Mouse (Mus musculus) ES-Bruce4 (cell line): ENCODE measurements around the gene Syvn1. TPM values are rescaled to one million over a fixed set of nuclear protein-coding genes. Genes with fewer than 3 reads are reported as not detected.

ENCODE experiments used
- H3K27ac ChIP-seq: 2 replicates; pipeline ENCODE4 v1.5.1; 2012; ENCODE audit warnings: low read length, inconsistent platforms; ENCODE audit not compliant: insufficient read depth
- H3K27me3 ChIP-seq: 2 replicates; pipeline ENCODE4 v1.6.1; 2012; ENCODE audit warnings: mild to moderate bottlenecking, low read length, inconsistent platforms; ENCODE audit not compliant: control insufficient read depth, poor library complexity, insufficient read depth, severe bottlenecking
- H3K36me3 ChIP-seq: 2 replicates; pipeline ENCODE4 v1.6.1; 2012; ENCODE audit warnings: inconsistent platforms, mild to moderate bottlenecking, low read length, moderate library complexity; ENCODE audit not compliant: control insufficient read depth, poor library complexity, insufficient read depth, severe bottlenecking
- H3K4me1 ChIP-seq: one replicate; pipeline ENCODE4 v1.8.1; 2011; ENCODE audit warnings: low read length; ENCODE audit not compliant: control insufficient read depth, insufficient read depth
- H3K4me3 ChIP-seq: 2 replicates; pipeline ENCODE4 v1.5.1; 2011; ENCODE audit warnings: low read depth, mild to moderate bottlenecking, low read length
- H3K9ac ChIP-seq: 2 replicates; pipeline ENCODE4 v1.6.1; 2012; ENCODE audit warnings: low read depth, mild to moderate bottlenecking, inconsistent platforms; ENCODE audit not compliant: poor library complexity, severe bottlenecking
- H3K9me3 ChIP-seq: replicated peaks from 2 replicates; pipeline ENCODE4 v1.6.1; 2012; ENCODE audit warnings: mild to moderate bottlenecking, low read length, inconsistent platforms; ENCODE audit not compliant: control insufficient read depth, poor library complexity, insufficient read depth, severe bottlenecking
- CTCF ChIP-seq: IDR thresholded peaks from one replicate; pipeline ENCODE4 v1.8.1; 2011; ENCODE audit warnings: low read depth, low read length
- EP300 ChIP-seq: IDR thresholded peaks from 2 replicates; pipeline ENCODE4 v1.6.1; 2011; ENCODE audit warnings: low read depth, low read length; ENCODE audit not compliant: insufficient read depth
- POLR2A ChIP-seq: IDR thresholded peaks from one replicate; pipeline ENCODE4 v1.8.1; 2011; ENCODE audit warnings: low read length; ENCODE audit not compliant: insufficient read depth
- polyA plus RNA-seq: library from polyadenylated mRNA; stranded (reverse); fragments of >200 nt; gene quantifications from 2 replicates; pipeline ENCODE4 v1.2.4, GENCODE M21; 2011; ENCODE audit warnings: low read depth; ENCODE audit not compliant: missing spikeins, insufficient read depth, insufficient read length

Syvn1 gene
- polyA plus RNA-seq, 1 experiment: 18.6 TPM

DNA sequence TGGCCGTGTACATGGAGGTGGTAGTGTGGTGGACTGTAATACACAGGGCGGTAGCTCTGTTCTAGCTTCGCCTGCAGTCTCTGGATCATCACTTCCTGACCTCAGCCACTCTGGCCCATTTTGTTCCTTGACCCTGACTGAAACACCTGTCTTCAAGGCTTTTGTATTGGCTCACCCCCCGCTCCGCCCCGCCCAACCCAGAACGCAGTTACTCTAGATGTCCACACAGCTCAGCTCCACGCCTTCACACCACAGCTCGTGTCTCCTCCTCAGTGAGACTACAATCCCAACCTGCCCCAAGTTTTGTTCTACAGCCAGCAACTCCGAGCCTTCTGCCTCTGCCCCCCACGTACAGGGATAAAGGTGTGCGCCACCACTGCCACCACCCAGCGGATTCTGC is 42.5 kb downstream of the Syvn1 start:
- Histone ChIP-seq H3K9me3 (no peaks in the 10 kb centered on the region), H3K4me3 (no peak overlapping the region), H3K27me3 (no peaks in the 10 kb centered on the region), H3K4me1 (peaks cover under 1% of the 10 kb centered on the region), H3K27ac (no peak overlapping the region), H3K36me3 (peaks cover 52% of the 10 kb centered on the region), H3K9ac (no peak overlapping the region)
- TF ChIP-seq CTCF: no peak
- TF ChIP-seq EP300: no peak
- TF ChIP-seq POLR2A: no peak

DNA sequence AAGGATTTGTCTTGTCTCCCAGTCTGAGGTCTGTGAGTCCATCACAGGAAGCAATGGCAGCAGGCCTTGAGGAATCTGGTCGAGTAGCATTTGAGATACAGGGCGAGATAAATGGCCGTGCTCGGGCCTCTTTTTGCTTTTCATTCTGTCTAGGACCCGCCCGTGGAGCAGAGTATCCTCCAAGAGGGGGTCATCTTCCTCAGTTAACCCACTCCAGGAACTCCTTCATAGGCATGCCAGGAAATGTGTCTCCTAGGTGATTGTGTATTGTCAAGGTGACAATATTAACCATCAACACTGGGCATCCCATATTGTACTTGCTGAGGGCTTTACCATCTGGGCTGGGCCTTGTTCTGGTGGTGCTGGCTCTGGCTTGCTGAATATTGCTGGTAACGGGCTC is 47.7 kb downstream of the Syvn1 start, which contains the start of gene AC131692.1:
AC131692.1 (plus strand) TSS at position 301 of the 400 bp plus-strand sequence.
- TF ChIP-seq EP300 (no peak), POLR2A (no peak)
- Histone ChIP-seq H3K36me3 (peaks cover 59% of the 10 kb centered on the region), H3K4me3 (no peak within 1 kb of the TSS), H3K4me1 (no peaks in the 10 kb centered on the region), H3K27ac (no peak within 1 kb of the TSS), H3K9me3 (no peaks in the 10 kb centered on the region), H3K9ac (no peak within 1 kb of the TSS), H3K27me3 (no peaks in the 10 kb centered on the region)

DNA sequence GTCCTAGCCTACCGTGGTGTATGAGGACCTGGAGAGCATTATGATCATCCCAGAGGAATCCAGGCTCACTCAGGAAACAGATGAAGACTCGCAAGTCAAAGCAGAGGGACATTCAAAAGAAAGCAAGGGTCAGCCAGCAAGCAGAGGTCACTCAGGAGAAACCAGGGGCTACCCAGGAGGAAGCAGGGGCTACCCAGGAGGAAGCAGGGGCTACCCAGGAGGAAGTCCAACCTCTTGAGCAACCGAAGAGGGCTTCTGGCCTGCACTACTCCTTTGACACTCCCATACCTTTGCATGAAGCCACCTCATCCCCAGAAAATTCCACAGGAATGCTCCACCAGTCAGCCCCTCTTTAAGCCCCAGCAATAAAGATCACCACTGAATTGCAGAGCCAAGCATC is 51.5 kb downstream of the Syvn1 start:
- H3K36me3 ChIP-seq: peaks cover 34% of the 10 kb centered on the region
- H3K9ac ChIP-seq: no peak overlapping the region
- no peak for TF ChIP-seq CTCF
- no peak for TF ChIP-seq EP300
- TF ChIP-seq POLR2A: no peak
- no peaks in the 10 kb centered on the region for H3K27me3 ChIP-seq
- no peak overlapping the region for H3K4me3 ChIP-seq
- H3K4me1 ChIP-seq: peaks cover 2% of the 10 kb centered on the region
- no peak overlapping the region for H3K27ac ChIP-seq
- H3K9me3 ChIP-seq: no peaks in the 10 kb centered on the region

DNA sequence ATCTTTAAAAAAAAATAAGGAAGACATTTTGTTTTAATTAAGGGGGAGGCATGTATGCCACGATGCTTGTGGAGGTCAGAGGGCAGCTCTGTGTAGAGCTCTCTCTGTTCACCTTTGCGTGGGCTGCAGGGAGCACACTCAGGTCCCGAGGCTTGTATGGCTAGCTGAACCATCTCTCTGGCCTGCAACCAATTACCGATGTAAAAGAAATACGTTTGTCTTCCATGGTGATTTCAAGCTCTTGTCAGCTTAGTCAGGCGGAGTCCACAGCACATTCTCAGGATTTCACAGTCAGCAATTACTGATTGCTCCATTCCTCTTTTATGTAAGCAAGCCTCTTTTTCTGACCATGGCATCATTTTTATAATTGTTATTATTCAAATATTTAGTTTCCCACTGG is 54.8 kb downstream of the Syvn1 start:
- Histone ChIP-seq H3K36me3 (peaks cover 20% of the 10 kb centered on the region), H3K27me3 (no peaks in the 10 kb centered on the region), H3K9ac (no peak overlapping the region), H3K4me1 (peaks cover 2% of the 10 kb centered on the region), H3K27ac (no peak overlapping the region), H3K9me3 (no peaks in the 10 kb centered on the region), H3K4me3 (no peak overlapping the region)
- TF ChIP-seq CTCF: no peak
- TF ChIP-seq POLR2A: no peak
- no peak for TF ChIP-seq EP300

DNA sequence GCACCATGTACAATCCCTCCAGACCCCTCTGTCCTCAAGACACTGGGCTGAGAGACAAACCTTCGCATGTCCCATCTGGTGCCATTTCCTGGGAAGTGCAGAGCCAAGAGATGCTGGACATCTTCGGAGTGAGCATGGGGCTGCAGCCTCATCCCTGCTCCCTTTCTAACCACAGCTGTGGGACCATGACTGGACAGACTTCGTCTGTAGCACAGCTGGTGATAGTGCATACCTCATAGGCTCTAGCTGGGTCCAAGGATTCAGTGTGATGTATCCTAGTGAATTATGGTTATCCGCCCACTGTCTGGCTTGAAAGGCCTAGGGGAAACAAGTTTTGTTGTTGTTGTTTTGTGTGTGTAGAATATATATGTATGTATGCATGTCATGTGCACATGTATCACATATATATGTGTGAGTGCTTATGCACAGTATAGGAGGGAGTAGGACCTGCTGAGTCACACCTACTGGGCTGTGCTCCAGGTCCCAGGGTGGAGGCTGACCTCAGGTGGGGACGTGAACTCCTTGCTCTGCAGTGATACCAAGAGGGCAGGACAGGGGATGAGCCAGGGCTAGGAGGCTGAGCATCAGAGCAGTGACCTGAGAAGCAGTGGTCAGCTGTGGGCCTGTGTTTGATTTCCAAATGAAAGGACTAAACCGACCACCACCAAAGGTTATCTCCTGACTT is 55.9 kb downstream of the Syvn1 start:
- Histone ChIP-seq H3K27me3 (no peaks in the 10 kb centered on the region), H3K9ac (no peak overlapping the region), H3K9me3 (no peaks in the 10 kb centered on the region), H3K4me3 (no peak overlapping the region), H3K27ac (no peak overlapping the region), H3K4me1 (peaks cover 2% of the 10 kb centered on the region), H3K36me3 (peaks cover 11% of the 10 kb centered on the region)
- TF ChIP-seq EP300 (no peak), CTCF (no peak), POLR2A (no peak)

Other genes starting within 250 kb of the Syvn1 start
- gene Frmd8, start 171.3 kb upstream of the Syvn1 start, polyA plus RNA-seq: 26.3 and 33.1 TPM in 2 replicates
- gene Slc25a45, start 168.8 kb upstream of the Syvn1 start, polyA plus RNA-seq: 0.46 and 0.48 TPM in 2 replicates
- gene Tigd3, start 152.4 kb upstream of the Syvn1 start, polyA plus RNA-seq: 1.9 and 3.6 TPM in 2 replicates
- gene Dpf2, start 133.6 kb upstream of the Syvn1 start, polyA plus RNA-seq: 129 and 137 TPM in 2 replicates
- gene Cdc42ep2, start 121.8 kb upstream of the Syvn1 start, polyA plus RNA-seq: 0.93 and 1.5 TPM in 2 replicates
- 95.9 and 97.3 TPM in 2 replicates for gene Pola2, start 82.4 kb upstream of the Syvn1 start, polyA plus RNA-seq
- not detected in 2 replicates for gene Slc22a20, start 60.4 kb upstream of the Syvn1 start, polyA plus RNA-seq
- gene Capn1, start 30.7 kb upstream of the Syvn1 start, polyA plus RNA-seq: 21.8 and 25.2 TPM in 2 replicates
- gene Mrpl49, start 11.2 kb downstream of the Syvn1 start, polyA plus RNA-seq: 44.9 and 65.1 TPM in 2 replicates
- 1,239 and 1,271 TPM in 2 replicates for gene Fau, start 11.3 kb downstream of the Syvn1 start, polyA plus RNA-seq
- gene Znhit2, start 14.6 kb downstream of the Syvn1 start, polyA plus RNA-seq: 6.5 and 8.9 TPM in 2 replicates
- gene Tm7sf2, start 21.8 kb downstream of the Syvn1 start, polyA plus RNA-seq: 19.1 and 25.8 TPM in 2 replicates
- 46.6 and 47.4 TPM in 2 replicates for gene Vps51, start 30.7 kb downstream of the Syvn1 start, polyA plus RNA-seq
- gene Tmem262, start 33.5 kb downstream of the Syvn1 start, polyA plus RNA-seq: not detected in 2 replicates
- not detected in 2 replicates for gene Gm28374, start 35.7 kb downstream of the Syvn1 start, polyA plus RNA-seq
- gene Zfpl1, start 38.4 kb downstream of the Syvn1 start, polyA plus RNA-seq: 34.2 and 49.7 TPM in 2 replicates
- gene Cdca5, start 38.4 kb downstream of the Syvn1 start, polyA plus RNA-seq: 47.7 and 50.5 TPM in 2 replicates
- gene AC131692.1, start 47.8 kb downstream of the Syvn1 start, polyA plus RNA-seq: 5.9 and 6.3 TPM in 2 replicates
- gene Naaladl1, start 59.2 kb downstream of the Syvn1 start, polyA plus RNA-seq: 2.9 and 3.5 TPM in 2 replicates
- gene Sac3d1, start 72.1 kb downstream of the Syvn1 start, polyA plus RNA-seq: 13.5 and 17.6 TPM in 2 replicates
- gene Snx15, start 81.7 kb downstream of the Syvn1 start, polyA plus RNA-seq: 8.6 and 10.0 TPM in 2 replicates
- not detected in 2 replicates for gene Batf2, start 94.4 kb downstream of the Syvn1 start, polyA plus RNA-seq
- 38.7 and 40.4 TPM in 2 replicates for gene Arl2, start 95.0 kb downstream of the Syvn1 start, polyA plus RNA-seq
- gene Majin, start 137.8 kb downstream of the Syvn1 start, polyA plus RNA-seq: not detected in 2 replicates
- 1.0 TPM in 1 of 2 replicates, not detected in the other for gene Gpha2, start 179.8 kb downstream of the Syvn1 start, polyA plus RNA-seq
- 12.2 and 17.1 TPM in 2 replicates for gene Ppp2r5b, start 189.3 kb downstream of the Syvn1 start, polyA plus RNA-seq
- gene Atg2a, start 195.1 kb downstream of the Syvn1 start, polyA plus RNA-seq: 10.9 and 11.1 TPM in 2 replicates
- gene Ehd1, start 230.1 kb downstream of the Syvn1 start, polyA plus RNA-seq: 81.0 and 81.6 TPM in 2 replicates